Mouse (Mus musculus): Measurements from ENCODE around the gene Gpbp1. TPM values are rescaled to one million over a fixed set of nuclear protein-coding genes. Genes with fewer than 3 reads are reported as not detected.

The Gpbp1 gene
- total and polyA plus RNA-seq, 3 experiments: 43.3 to 99.6 (median 96.1) TPM

DNA sequence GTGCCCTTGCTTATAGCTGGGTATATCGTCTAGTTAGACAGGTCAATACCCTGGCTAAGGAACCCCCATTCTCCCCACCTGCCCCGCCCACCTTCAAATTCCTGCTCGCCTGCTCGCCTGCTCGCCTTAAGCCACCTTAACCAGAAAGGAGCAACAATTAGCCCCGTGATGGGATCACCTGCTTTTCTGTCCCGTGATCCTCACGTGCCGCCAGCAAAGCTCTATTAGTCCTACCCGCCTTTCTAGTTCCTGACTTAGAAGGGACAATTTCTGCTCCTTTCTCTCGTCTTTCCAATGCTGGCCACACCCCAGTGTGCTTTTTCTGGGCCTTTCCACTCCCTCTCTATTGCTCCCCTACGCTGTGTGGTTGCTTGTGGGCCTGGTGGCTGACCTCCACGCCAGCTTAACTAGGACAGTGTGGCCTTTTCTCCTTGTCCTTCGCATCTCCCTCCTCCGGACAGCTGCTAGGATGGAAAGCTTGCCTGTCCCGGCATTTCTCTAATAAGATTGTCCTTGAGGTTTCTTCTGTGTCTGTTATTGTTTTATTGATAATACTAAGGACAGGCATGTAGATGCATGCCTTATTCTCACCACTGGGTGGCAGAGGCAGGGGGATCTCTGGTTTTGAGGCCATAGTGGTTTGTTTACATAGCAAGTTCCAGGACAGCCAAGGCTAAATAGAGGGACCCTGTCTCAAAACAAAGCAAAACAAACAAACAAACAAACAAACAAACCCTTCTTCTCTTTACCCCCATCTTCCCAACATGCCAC lies 42.5 kb upstream of the Gpbp1 start:
- in situ Hi-C loops (cut with MboI; ENCODE audit: low pct_ligation_motif_present, low pct_unique_long_range_greater_than_20kb, low sequenced_read_pairs) (loop anchor here (25.0 kb wide), 1 partner anchor 730 kb away; no protein-coding TSS in a partner anchor), dilution Hi-C loops (cut with MboI; ENCODE audit: extremely low pct_ligation_motif_present, extremely low pct_unique_long_range_greater_than_20kb, low sequenced_read_pairs) (no loop called here)
- H3K9ac ChIP-seq (ENCODE audit: insufficient read depth, low read depth): no peak overlapping the region
- H3K36me3 ChIP-seq (replicated peaks in 1 of 2; ENCODE audit: control insufficient read depth in 1 of 2, insufficient read depth in 1 of 2, low read length in 1 of 2): no peaks in the 10 kb centered on the region
- H3K4me3 ChIP-seq (replicated peaks in 1 of 3; ENCODE audit: low read depth in 2 of 3, low read length in 2 of 3, poor library complexity in 1 of 3): no peak overlapping the region
- no peaks in the 10 kb centered on the region; a peak in 1 of 4 replicates for H3K4me1 ChIP-seq (ENCODE audit: control insufficient read depth in 1 of 2, insufficient read depth in 2 of 2)
- no peaks in the 10 kb centered on the region for H3K27me3 ChIP-seq (replicated peaks)
- no peak overlapping the region for H3K27ac ChIP-seq (ENCODE audit: insufficient read depth, low read depth)
- no peaks in the 10 kb centered on the region for H3K9me3 ChIP-seq (replicated peaks; ENCODE audit: low read length)
- H3K4me2 ChIP-seq (ENCODE audit: insufficient read depth, low read depth, poor library complexity, severe bottlenecking): no peak overlapping the region
- H3K79me2 ChIP-seq (replicated peaks; ENCODE audit: control insufficient read depth, extremely low read depth, insufficient read depth, poor library complexity, severe bottlenecking): no peaks in the 10 kb centered on the region
- TF ChIP-seq RAD21 (IDR thresholded peaks at IDR 0.05; ENCODE audit: low read depth, low read length) (peak; percentile 35), SIN3A (IDR thresholded peaks at IDR 0.05; ENCODE audit: low read length) (no peak), NELFE (IDR thresholded peaks at IDR 0.05; ENCODE audit: low read depth, low read length) (no peak), USF1 (IDR thresholded peaks at IDR 0.05; ENCODE audit: low read depth, low read length) (no peak), MEF2A (IDR thresholded peaks at IDR 0.05; ENCODE audit: borderline replicate concordance, low read depth, low read length) (no peak), MYC (IDR thresholded peaks at IDR 0.05; ENCODE audit: low read depth, low read length) (no peak), BHLHE40 (IDR thresholded peaks at IDR 0.05; ENCODE audit: low read depth, low read length) (no peak), CHD1 (IDR thresholded peaks at IDR 0.05; ENCODE audit: low read depth, low read length) (no peak), MAZ (IDR thresholded peaks at IDR 0.05; ENCODE audit: low read depth, low read length) (no peak), MXI1 (IDR thresholded peaks at IDR 0.05; ENCODE audit: low read depth, low read length) (no peak), ZC3H11A (IDR thresholded peaks at IDR 0.05; ENCODE audit: low read depth, low read length) (no peak), PAX5 (IDR thresholded peaks at IDR 0.05; ENCODE audit: low read length) (no peak), IRF4 (IDR thresholded peaks at IDR 0.05; ENCODE audit: low read depth, low read length) (no peak), RCOR1 (conservative IDR thresholded peaks at IDR 0.05; ENCODE audit: low read depth, low read length) (no peak), NRF1 (IDR thresholded peaks at IDR 0.05; ENCODE audit: low read depth, low read length) (no peak), MAFK (IDR thresholded peaks at IDR 0.05; ENCODE audit: insufficient replicate concordance, low read length) (no peak), CHD2 (IDR thresholded peaks at IDR 0.05; ENCODE audit: low read length) (no peak), JUN (IDR thresholded peaks at IDR 0.05; ENCODE audit: insufficient read depth, low read depth, low read length) (no peak), SMC3 (IDR thresholded peaks at IDR 0.05; ENCODE audit: low read depth, low read length) (peak; percentile 62), JUND (conservative IDR thresholded peaks at IDR 0.05; ENCODE audit: low read depth, low read length) (no peak), CTCF (conservative IDR thresholded peaks at IDR 0.05 in 1 of 2, IDR thresholded peaks at IDR 0.05 in 1 of 2; ENCODE audit: low read depth in 2 of 2, low read length in 2 of 2) (peak in 1 of 2 experiments; percentile 63; a peak in 3 of 4 replicates), TCF12 (IDR thresholded peaks at IDR 0.05; ENCODE audit: low read depth, low read length) (no peak), ZKSCAN1 (IDR thresholded peaks at IDR 0.05; ENCODE audit: borderline replicate concordance, low read depth, low read length) (no peak)
- DNase-seq (ENCODE audit: extremely low read depth): peak; percentile 19
